Mouse (Mus musculus) CH12.LX (cell line): ENCODE data around the gene Kcnj4. TPM values are rescaled to one million over a fixed set of nuclear protein-coding genes. Genes with fewer than 3 reads are reported as not detected.

ENCODE experiments used
- DNase-seq: peaks from one replicate; pipeline ENCODE4 v3.0.0-alpha.2; 2013; ENCODE audit errors: extremely low read depth
- H3K27ac ChIP-seq: 2 replicates; pipeline ENCODE4 v1.5.1; 2012; ENCODE audit warnings: low read depth, mild to moderate bottlenecking, control low read depth, moderate library complexity; ENCODE audit not compliant: insufficient read depth
- H3K27me3 ChIP-seq: replicated peaks from 2 replicates; pipeline ENCODE3; 2012; ENCODE audit warnings: inconsistent platforms
- H3K36me3 ChIP-seq, 2 experiments: replicated peaks in 1 of 2; 2 replicates each; pipeline versions ENCODE3 to v1.6.1; 2012; ENCODE audit warnings: inconsistent platforms in 1 of 2, low read length in 1 of 2, mild to moderate bottlenecking in 1 of 2, mixed read lengths in 1 of 2, moderate library complexity in 1 of 2; ENCODE audit not compliant: control insufficient read depth in 1 of 2, insufficient read depth in 1 of 2
- H3K4me1 ChIP-seq, 2 experiments: 2 replicates each; pipeline ENCODE4 v1.6.1; 2012; ENCODE audit warnings: inconsistent platforms in 1 of 2, moderate library complexity in 1 of 2; ENCODE audit not compliant: insufficient read depth in 2 of 2, control insufficient read depth in 1 of 2
- H3K4me2 ChIP-seq: 2 replicates; pipeline ENCODE4 v1.6.1; 2012; ENCODE audit warnings: low read depth, mild to moderate bottlenecking, control low read depth; ENCODE audit not compliant: poor library complexity, insufficient read depth, severe bottlenecking
- H3K4me3 ChIP-seq, 3 experiments: fragments of 150-350 bp in 1 of 3; sonication (generic) in 1 of 3; replicated peaks in 1 of 3; 2 replicates each; pipeline versions ENCODE3 to v1.5.1; 2011 to 2012; ENCODE audit warnings: low read depth in 2 of 3, low read length in 2 of 3, mild to moderate bottlenecking in 2 of 3, moderate library complexity in 2 of 3, control low read depth in 1 of 3, improper control_type of control experiment in 1 of 3, inconsistent platforms in 1 of 3, mixed read lengths in 1 of 3; ENCODE audit not compliant: poor library complexity in 1 of 3
- H3K79me2 ChIP-seq: replicated peaks from 2 replicates; pipeline ENCODE4 v1.6.1; 2012; ENCODE audit warnings: mild to moderate bottlenecking, moderate library complexity; ENCODE audit not compliant: control insufficient read depth, poor library complexity, insufficient read depth, severe bottlenecking; ENCODE audit errors: extremely low read depth
- H3K9ac ChIP-seq: 2 replicates; pipeline ENCODE4 v1.6.1; 2012; ENCODE audit warnings: low read depth, mild to moderate bottlenecking, control low read depth, moderate library complexity; ENCODE audit not compliant: insufficient read depth
- H3K9me3 ChIP-seq: replicated peaks from 2 replicates; pipeline ENCODE3; 2012; ENCODE audit warnings: low read length, inconsistent platforms, mixed read lengths
- CHD1 ChIP-seq: IDR thresholded peaks from 2 replicates; pipeline ENCODE4 v1.6.1; 2012; ENCODE audit warnings: low read depth, low read length, improper control_type of control experiment, inconsistent platforms
- E2F4 ChIP-seq: IDR thresholded peaks from 2 replicates; pipeline ENCODE4 v1.6.1; 2011; ENCODE audit warnings: low read depth, low read length, improper control_type of control experiment; ENCODE audit not compliant: insufficient replicate concordance
- EP300 ChIP-seq: IDR thresholded peaks from 2 replicates; pipeline ENCODE4 v1.6.1; 2011; ENCODE audit warnings: low read length, improper control_type of control experiment
- ETS1 ChIP-seq: conservative IDR thresholded peaks from 2 replicates; pipeline ENCODE4 v1.6.1; 2012; ENCODE audit warnings: low read depth, mild to moderate bottlenecking, inconsistent platforms, low read length, improper control_type of control experiment, moderate library complexity
- IRF4 ChIP-seq: IDR thresholded peaks from 2 replicates; pipeline ENCODE4 v1.6.1; 2014; ENCODE audit warnings: low read depth, mild to moderate bottlenecking, inconsistent platforms, low read length, improper control_type of control experiment
- JUN ChIP-seq: IDR thresholded peaks from 2 replicates; pipeline ENCODE4 v1.6.1; 2011; ENCODE audit warnings: low read depth, mild to moderate bottlenecking, low read length, improper control_type of control experiment, moderate library complexity; ENCODE audit not compliant: insufficient read depth
- JUND ChIP-seq: conservative IDR thresholded peaks from 2 replicates; pipeline ENCODE4 v1.6.1; 2011; ENCODE audit warnings: low read depth, low read length, improper control_type of control experiment
- KAT2A ChIP-seq: IDR thresholded peaks from 2 replicates; pipeline ENCODE4 v1.6.1; 2012; ENCODE audit warnings: low read length, improper control_type of control experiment, inconsistent platforms; ENCODE audit not compliant: insufficient replicate concordance
- MAFK ChIP-seq: IDR thresholded peaks from 2 replicates; pipeline ENCODE4 v1.6.1; 2011; ENCODE audit warnings: low read length, improper control_type of control experiment; ENCODE audit not compliant: insufficient replicate concordance
- MAX ChIP-seq: IDR thresholded peaks from 2 replicates; pipeline ENCODE4 v1.6.1; 2011; ENCODE audit warnings: low read length, improper control_type of control experiment
- MEF2A ChIP-seq: IDR thresholded peaks from 2 replicates; pipeline ENCODE4 v1.6.1; 2014; ENCODE audit warnings: low read depth, mild to moderate bottlenecking, inconsistent platforms, low read length, improper control_type of control experiment, borderline replicate concordance
- MXI1 ChIP-seq: IDR thresholded peaks from 2 replicates; pipeline ENCODE4 v1.6.1; 2011; ENCODE audit warnings: mild to moderate bottlenecking, low read depth, low read length, improper control_type of control experiment
- MYC ChIP-seq: IDR thresholded peaks from 2 replicates; pipeline ENCODE4 v1.6.1; 2011; ENCODE audit warnings: low read depth, mild to moderate bottlenecking, improper control_type of control experiment, low read length
- NELFE ChIP-seq: IDR thresholded peaks from 2 replicates; pipeline ENCODE4 v1.6.1; 2011; ENCODE audit warnings: low read depth, low read length, improper control_type of control experiment
- PAX5 ChIP-seq: IDR thresholded peaks from 2 replicates; pipeline ENCODE4 v1.6.1; 2012; ENCODE audit warnings: low read length, inconsistent platforms, mixed read lengths
- POLR2A ChIP-seq: IDR thresholded peaks from 2 replicates; pipeline ENCODE4 v1.6.1; 2011; ENCODE audit warnings: low read depth, mild to moderate bottlenecking, improper control_type of control experiment, low read length
- SMC3 ChIP-seq: IDR thresholded peaks from 2 replicates; pipeline ENCODE4 v1.6.1; 2011; ENCODE audit warnings: low read depth, low read length, improper control_type of control experiment
- TBP ChIP-seq: conservative IDR thresholded peaks from 2 replicates; pipeline ENCODE4 v1.6.1; 2011; ENCODE audit warnings: low read depth, low read length, improper control_type of control experiment
- TCF12 ChIP-seq: IDR thresholded peaks from 2 replicates; pipeline ENCODE4 v1.6.1; 2014; ENCODE audit warnings: low read depth, mild to moderate bottlenecking, inconsistent platforms, low read length, improper control_type of control experiment
- UBTF ChIP-seq: IDR thresholded peaks from 2 replicates; pipeline ENCODE4 v1.6.1; 2012; ENCODE audit warnings: low read depth, mild to moderate bottlenecking, inconsistent platforms, low read length, improper control_type of control experiment, moderate library complexity
- USF1 ChIP-seq: IDR thresholded peaks from 2 replicates; pipeline ENCODE4 v1.6.1; 2014; ENCODE audit warnings: low read depth, mild to moderate bottlenecking, inconsistent platforms, low read length, improper control_type of control experiment
- USF2 ChIP-seq: conservative IDR thresholded peaks from 2 replicates; pipeline ENCODE4 v1.6.1; 2011; ENCODE audit warnings: low read depth, low read length, improper control_type of control experiment
- ZKSCAN1 ChIP-seq: IDR thresholded peaks from 2 replicates; pipeline ENCODE4 v1.6.1; 2012; ENCODE audit warnings: low read depth, inconsistent platforms, low read length, improper control_type of control experiment, borderline replicate concordance
- ZMIZ1 ChIP-seq: IDR thresholded peaks from 2 replicates; pipeline ENCODE4 v1.6.1; 2012; ENCODE audit warnings: low read depth, mild to moderate bottlenecking, inconsistent platforms, low read length, improper control_type of control experiment
- dilution Hi-C: fragments of 300-500 bp; cut with MboI; formaldehyde crosslinking; loops from 2 replicates; pipeline ENCODE4 v1.14.3; 2020; ENCODE audit warnings: low sequenced_read_pairs; ENCODE audit not compliant: extremely low pct_unique_long_range_greater_than_20kb, extremely low pct_ligation_motif_present
- in situ Hi-C: fragments of 300-500 bp; cut with MboI; formaldehyde crosslinking; loops from 3 replicates; pipeline ENCODE4 v1.14.3; 2019; ENCODE audit warnings: low sequenced_read_pairs, low pct_ligation_motif_present, low pct_unique_long_range_greater_than_20kb, mixed read lengths
- polyA plus RNA-seq: library from polyadenylated mRNA; unstranded; fragments of >175 nt; gene quantifications from 2 replicates; pipeline ENCODE4 v1.2.1, GENCODE M21; 2012; ENCODE audit warnings: low read depth; ENCODE audit not compliant: insufficient read length
- total RNA-seq, 2 experiments: library from RNA; depleted of rRNA; stranded (reverse); fragments of 300-350 nt in 1 of 2; fragments of >200 nt in 1 of 2; gene quantifications; 2 replicates each; pipeline ENCODE4 v1.2.3; 2012 to 2014

Gene Kcnj4
- total and polyA plus RNA-seq, 3 experiments, result not detected

DNA sequence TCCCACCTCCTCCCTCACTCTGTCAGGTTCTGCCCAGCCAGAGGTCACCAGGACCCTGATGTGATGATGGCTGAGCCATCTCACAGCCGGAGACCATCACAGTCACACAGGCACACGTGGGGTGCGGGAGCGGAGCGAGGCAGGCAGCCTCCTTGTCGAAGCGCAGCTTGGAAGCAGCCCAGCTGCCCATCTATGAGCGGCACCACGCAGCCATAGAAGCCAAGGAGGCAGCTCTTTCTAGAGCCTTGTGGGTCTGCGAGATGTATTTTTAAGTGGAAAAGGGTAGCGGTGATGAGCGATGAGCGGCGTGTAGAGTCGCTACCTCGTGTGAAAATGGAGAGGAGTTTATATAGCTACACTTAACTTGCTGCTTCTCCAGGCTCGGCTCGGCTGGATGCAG is 11.5 kb downstream of the Kcnj4 start:
- DNase-seq, result no peak
- dilution Hi-C loops, result no loop called here
- TF ChIP-seq IRF4 (no peak), USF1 (no peak), MYC (no peak), MEF2A (no peak), TCF12 (no peak), JUN (no peak), JUND (no peak), NELFE (no peak), ZKSCAN1 (no peak), MAFK (no peak), ETS1 (no peak), PAX5 (no peak), KAT2A (no peak), E2F4 (no peak), SMC3 (no peak), CHD1 (no peak), EP300 (no peak), TBP (no peak), ZMIZ1 (no peak)
- TF ChIP-seq, all 38 proteins: peak for 0
- peaks cover 91% of the 10 kb centered on the region for H3K27me3 ChIP-seq
- H3K4me3 ChIP-seq, result no peak overlapping the region
- H3K27ac ChIP-seq, result no peak overlapping the region
- H3K79me2 ChIP-seq, result no peaks in the 10 kb centered on the region
- no peaks in the 10 kb centered on the region for H3K9me3 ChIP-seq
- H3K4me2 ChIP-seq, result no peak overlapping the region
- no peak overlapping the region for H3K9ac ChIP-seq
- 0 out of 4 replicates have a peak, but pooled peaks cover 0 to 2% of the 10 kb centered on the region in 2 experiments for H3K4me1 ChIP-seq
- in situ Hi-C loops, result loop anchor here (25.0 kb wide), 1 partner anchor 256 kb away; the partner anchor contains the start of genes Gm49486 and Pick1
- H3K36me3 ChIP-seq, result no peaks in the 10 kb centered on the region

DNA sequence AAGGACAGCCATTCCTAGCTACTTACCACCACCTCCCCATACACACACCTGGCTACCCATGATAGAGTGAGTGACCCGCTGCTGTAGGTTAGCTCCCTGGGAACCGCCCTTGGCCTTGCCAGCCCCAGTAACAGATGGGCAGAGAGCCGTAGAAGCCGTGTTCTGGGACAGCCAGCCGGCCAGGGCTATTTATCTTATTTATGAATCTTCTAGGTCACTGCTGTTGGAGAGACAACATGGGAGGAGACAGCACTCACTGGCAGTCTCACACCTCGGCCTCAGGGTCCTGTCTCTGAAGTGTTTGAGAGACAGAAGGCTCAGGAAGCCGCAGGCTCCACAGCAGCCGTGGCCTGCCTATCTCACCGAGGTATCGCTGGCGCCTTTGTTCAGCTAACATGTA is 15.6 kb downstream of the Kcnj4 start:
- no peak overlapping the region for H3K27ac ChIP-seq
- in situ Hi-C loops (loop anchor here (25.0 kb wide), 1 partner anchor 252 kb away; the partner anchor contains the start of genes Gm49486 and Pick1), dilution Hi-C loops (no loop called here)
- H3K9me3 ChIP-seq, result no peaks in the 10 kb centered on the region
- TF ChIP-seq MAX, result no peak
- TF ChIP-seq CHD1, result no peak
- TF ChIP-seq UBTF, result no peak
- no peak for TF ChIP-seq PAX5
- TF ChIP-seq ZKSCAN1, result no peak
- no peak for TF ChIP-seq NELFE
- no peak for TF ChIP-seq KAT2A
- no peak for TF ChIP-seq TBP
- TF ChIP-seq USF2, result no peak
- no peak for TF ChIP-seq POLR2A
- no peak for TF ChIP-seq EP300
- no peak for TF ChIP-seq MXI1
- H3K27me3 ChIP-seq, result peaks cover 87% of the 10 kb centered on the region
- no peak overlapping the region for H3K4me2 ChIP-seq
- DNase-seq, result no peak
- no peaks in the 10 kb centered on the region for H3K79me2 ChIP-seq
- 0 out of 4 replicates have a peak, but pooled peaks cover 0 to 2% of the 10 kb centered on the region in 2 experiments for H3K4me1 ChIP-seq
- H3K4me3 ChIP-seq, result no peak overlapping the region
- H3K9ac ChIP-seq, result no peak overlapping the region
- H3K36me3 ChIP-seq, result no peaks in the 10 kb centered on the region
